ENCODE assay signal across 11 mouse cellular contexts in genomic region chr13:34392376-34392775, GRCm38 (mm10).
"Had no signal": no experiment of that assay in that cellular context is flagged by ENCODE, and none has a peak within 500 bp of the region (broad histone marks: within the 10 kb centered on the region; RNA-seq: fewer than 3 reads in every experiment).

No protein-coding gene starts in this region.

- H3K4me3 ChIP-seq: limb, embryonic 15.5 days; liver, embryonic 13.5 days; midbrain, embryonic 12.5 days; myocyte; neural tube, embryonic 15.5 days had no signal

- H3K27me3 ChIP-seq: limb, embryonic 15.5 days; liver, embryonic 13.5 days; midbrain, embryonic 12.5 days; neural tube, embryonic 15.5 days had no signal

- H3K36me3 ChIP-seq: limb, embryonic 15.5 days; liver, embryonic 13.5 days; midbrain, embryonic 12.5 days; neural tube, embryonic 15.5 days had no signal

- H3K4me2 ChIP-seq: limb, embryonic 15.5 days; liver, embryonic 13.5 days; midbrain, embryonic 12.5 days; neural tube, embryonic 15.5 days had no signal

- DNase-seq: kidney, postnatal 25 days; layer of hippocampus, postnatal 36 days; liver, embryonic 13.5 days; lung, adult 18-20 months; right cerebral cortex, adult 18-20 months; thymus, postnatal 4 days had no signal

- H3K9me3 ChIP-seq: limb, embryonic 15.5 days; liver, embryonic 13.5 days; midbrain, embryonic 12.5 days; neural tube, embryonic 15.5 days had no signal

- H3K9ac ChIP-seq: limb, embryonic 15.5 days; liver, embryonic 13.5 days; midbrain, embryonic 12.5 days; neural tube, embryonic 15.5 days had no signal

- H3K27ac ChIP-seq: limb, embryonic 15.5 days; liver, embryonic 13.5 days; midbrain, embryonic 12.5 days; neural tube, embryonic 15.5 days; stomach, postnatal 0 days had no signal

- H3K4me1 ChIP-seq: liver, embryonic 13.5 days; midbrain, embryonic 12.5 days; neural tube, embryonic 15.5 days had no signal
